Mouse (Mus musculus) activated CD4-positive, CD25-positive, alpha-beta regulatory T cell (primary cell): ENCODE data around the gene Rnf17. TPM values are rescaled to one million over a fixed set of nuclear protein-coding genes. Genes with fewer than 3 reads are reported as not detected.

Experiments
- polyA plus RNA-seq, 2 experiments: library from polyadenylated mRNA; unstranded; fragments of 100-300 nt; shearing (Covaris generic); gene quantifications; one replicate each; pipeline ENCODE4 v1.2.1; 2017

The Rnf17 gene
- under 1 TPM in 1 of 2 experiments, not detected in 1; 0.60 TPM for polyA plus RNA-seq

DNA sequence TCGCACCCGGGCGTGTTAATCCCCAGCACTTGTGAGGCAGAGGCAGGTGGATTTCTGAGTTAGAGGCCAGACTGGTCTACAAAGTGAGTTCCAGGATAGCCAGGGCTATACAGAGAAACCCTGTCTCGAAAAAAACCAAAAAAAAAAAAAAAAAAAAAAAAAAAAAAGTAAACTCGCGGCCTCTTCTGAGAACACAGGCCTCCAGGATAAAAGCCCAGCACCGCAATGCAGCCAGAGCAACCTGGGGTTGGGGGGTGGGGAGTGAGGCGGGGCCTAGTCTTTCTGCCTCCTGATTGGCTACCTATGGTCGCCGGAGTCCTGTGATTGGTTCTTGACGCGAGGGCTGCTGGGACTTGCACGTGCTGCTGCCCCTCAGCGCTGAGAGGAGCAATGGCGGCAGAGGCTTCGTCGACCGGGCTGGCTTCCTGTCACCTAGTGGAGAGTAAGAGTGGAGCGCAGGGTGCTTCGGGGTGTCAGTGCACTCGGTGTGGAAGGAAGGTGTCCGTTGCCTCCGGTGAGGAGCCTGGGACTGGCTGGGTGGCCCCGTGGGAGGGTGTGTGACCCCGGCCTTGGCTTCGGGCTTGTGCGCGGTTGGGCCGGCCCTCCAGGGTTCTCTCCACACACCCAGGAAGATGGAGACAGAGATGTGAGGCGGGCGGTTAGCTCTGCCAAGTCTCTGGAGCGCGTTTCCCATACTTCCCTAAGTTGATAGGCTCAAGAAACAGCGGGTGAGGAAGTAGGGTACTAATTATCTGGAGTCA is at the start of gene Rnf17:
Gene Rnf17 (plus strand): TSS at position 271 of the 761 bp plus-strand sequence.

GRCm38 (mm10) chr14:56364711-56365237 is 37.6 kb upstream of the Rnf17 start, which contains the start of gene Atp12a:
Gene Atp12a (plus strand): TSS chr14:56365068.

Other genes starting within 250 kb of the Rnf17 start
- not detected for gene Gzmg, start 243.0 kb upstream of the Rnf17 start, polyA plus RNA-seq
- gene Gzmn, start 228.0 kb upstream of the Rnf17 start, polyA plus RNA-seq: not detected
- gene Gzmf, start 191.2 kb upstream of the Rnf17 start, polyA plus RNA-seq: under 1 TPM in 1 of 2 experiments, not detected in 1; 0.51 TPM
- gene Gzmc, start 167.9 kb upstream of the Rnf17 start, polyA plus RNA-seq: 10 to 100 TPM in 1 of 2 experiments, 1 to 10 TPM in 1; 4.5 to 12.1 TPM
- 100 to 1,000 TPM in 1 of 2 experiments, 10 to 100 TPM in 1; 63.8 to 416 TPM for gene Gzmb, start 140.3 kb upstream of the Rnf17 start, polyA plus RNA-seq
- gene Atp12a, start 37.5 kb upstream of the Rnf17 start, polyA plus RNA-seq: under 1 TPM in 1 of 2 experiments, not detected in 1; 0.06 TPM
- 10 to 100 TPM in 1 of 2 experiments, 1 to 10 TPM in 1; 8.9 to 10.3 TPM for gene Cenpj, start 172.8 kb downstream of the Rnf17 start, polyA plus RNA-seq
- gene Parp4, start 173.0 kb downstream of the Rnf17 start, polyA plus RNA-seq: 10 to 100 TPM; 15.6 to 23.5 TPM